Mouse (Mus musculus) frontal cortex, postnatal 10 days (tissue): ENCODE results near the gene Elof1.
"Not testable (repeated sequence)": the region's sequence is repeated elsewhere in the genome, so short reads cannot be mapped to it uniquely, and the experiment has no call there.

Experiments
- DNase-seq, 2 experiments: peaks; one replicate each; pipeline ENCODE4 v3.0.0; 2022; ENCODE audit warnings: low spot score in 2 of 2, mixed read lengths in 1 of 2

The Elof1 gene

DNA sequence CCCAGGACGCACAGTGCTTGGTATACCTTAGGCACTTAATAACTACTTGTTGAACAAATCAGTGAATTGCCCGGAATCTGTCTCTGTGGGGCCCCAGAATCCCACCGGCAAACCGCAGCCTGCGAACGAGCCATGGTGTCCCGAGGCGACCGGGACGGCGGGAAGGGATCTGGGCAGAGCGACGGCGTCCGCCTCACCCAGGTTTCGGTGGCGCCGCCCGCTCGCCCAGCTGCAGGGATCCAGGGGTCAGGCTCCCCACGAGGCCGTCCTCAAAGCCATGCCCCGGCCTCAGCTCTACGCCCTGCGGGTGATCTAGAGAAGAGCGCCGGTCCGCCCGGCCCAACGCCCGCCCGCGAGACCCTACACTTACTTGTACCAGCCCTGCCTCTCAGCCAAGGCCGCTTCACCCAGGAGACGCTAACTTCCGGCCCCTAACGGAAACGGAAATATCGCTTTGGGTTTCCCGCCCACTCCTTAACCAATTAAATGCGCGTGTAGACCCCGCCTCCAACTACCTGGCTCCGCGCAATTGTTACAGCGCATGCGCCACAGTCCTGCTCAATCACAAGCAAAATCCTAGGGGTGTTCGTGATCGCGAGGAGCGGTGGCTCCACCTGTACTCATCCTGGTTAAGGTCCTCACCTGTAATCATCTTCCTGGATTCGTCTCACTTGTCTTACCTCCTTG lies at the start of gene Elof1:
Gene Elof1, minus strand, starts transcription at position 433 of the 687 bp plus-strand sequence.
- peak; percentile 91 to 92 for DNase-seq

GRCm38 (mm10) chr9:22166686-22167085 lies 49.7 kb upstream of the Elof1 start:
- DNase-seq: no peak

- DNase-seq: no peak
Observed at GRCm38 (mm10) chr9:22165964-22166363, 49.0 kb upstream of the Elof1 start.

GRCm38 (mm10) chr9:22164711-22165668 lies 48.0 kb upstream of the Elof1 start:
- peak; percentile 27 to 43 for DNase-seq

- DNase-seq: no peak
Observed at GRCm38 (mm10) chr9:22162912-22163311, 45.9 kb upstream of the Elof1 start.

- no peak for DNase-seq
Observed at GRCm38 (mm10) chr9:22162305-22162704, 45.3 kb upstream of the Elof1 start.

DNA sequence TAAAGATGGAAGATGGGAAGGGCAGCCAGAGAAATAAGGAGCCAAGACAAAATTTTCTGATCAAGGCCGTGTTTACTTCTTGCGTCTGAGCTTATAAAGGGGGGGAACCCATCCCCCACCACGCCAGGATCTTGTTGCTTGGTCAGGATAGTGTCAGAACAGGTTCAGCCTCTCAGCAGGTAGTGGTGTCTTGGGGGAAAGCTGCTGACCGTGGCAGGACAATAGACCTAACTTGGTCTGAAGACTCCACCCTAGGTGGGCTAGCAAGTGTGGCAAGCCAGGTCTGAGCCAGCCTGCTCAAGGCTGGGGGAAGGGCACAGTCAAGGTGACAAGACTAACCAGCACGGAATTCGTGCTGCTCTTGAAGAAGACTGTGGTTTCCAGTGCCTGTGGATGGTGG lies 44.3 kb upstream of the Elof1 start:
- no peak for DNase-seq

DNA sequence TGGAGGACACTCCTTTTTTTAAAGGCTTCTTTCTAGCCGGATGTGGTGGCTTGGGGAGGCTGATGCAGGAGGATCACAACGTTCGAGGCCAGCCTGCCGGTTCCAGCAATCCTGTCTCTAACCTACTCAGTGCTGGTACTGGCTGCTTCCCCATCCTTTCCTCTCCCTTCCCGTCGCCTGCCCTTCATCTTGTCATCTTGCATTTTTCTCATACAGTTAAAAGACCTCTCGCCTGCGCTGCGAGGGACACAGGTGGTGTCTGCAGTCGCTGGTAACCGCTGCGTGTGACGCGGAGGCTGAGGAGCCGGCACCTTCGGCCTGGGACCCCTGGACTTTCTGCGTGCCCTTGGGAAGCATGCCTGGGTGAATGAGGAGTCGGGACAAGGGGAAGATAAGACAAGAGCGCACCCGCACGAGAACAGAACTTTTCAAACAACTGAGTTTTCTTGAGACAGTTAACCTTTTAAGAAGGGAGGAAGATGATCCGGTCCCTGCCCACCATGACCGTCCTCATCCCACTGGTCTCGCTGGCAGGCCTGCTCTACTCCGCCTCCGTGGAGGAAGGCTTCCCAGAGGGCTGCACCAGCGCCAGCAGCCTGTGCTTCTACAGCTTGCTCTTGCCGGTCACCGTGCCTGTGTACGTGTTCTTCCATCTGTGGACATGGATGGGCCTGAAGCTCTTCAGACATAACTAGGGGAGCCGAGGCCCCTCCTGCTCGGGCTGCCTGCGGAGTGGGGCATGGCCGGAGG lies 40.7 kb upstream of the Elof1 start:
- DNase-seq: peak in 1 of 2 experiments; percentile 16

DNA sequence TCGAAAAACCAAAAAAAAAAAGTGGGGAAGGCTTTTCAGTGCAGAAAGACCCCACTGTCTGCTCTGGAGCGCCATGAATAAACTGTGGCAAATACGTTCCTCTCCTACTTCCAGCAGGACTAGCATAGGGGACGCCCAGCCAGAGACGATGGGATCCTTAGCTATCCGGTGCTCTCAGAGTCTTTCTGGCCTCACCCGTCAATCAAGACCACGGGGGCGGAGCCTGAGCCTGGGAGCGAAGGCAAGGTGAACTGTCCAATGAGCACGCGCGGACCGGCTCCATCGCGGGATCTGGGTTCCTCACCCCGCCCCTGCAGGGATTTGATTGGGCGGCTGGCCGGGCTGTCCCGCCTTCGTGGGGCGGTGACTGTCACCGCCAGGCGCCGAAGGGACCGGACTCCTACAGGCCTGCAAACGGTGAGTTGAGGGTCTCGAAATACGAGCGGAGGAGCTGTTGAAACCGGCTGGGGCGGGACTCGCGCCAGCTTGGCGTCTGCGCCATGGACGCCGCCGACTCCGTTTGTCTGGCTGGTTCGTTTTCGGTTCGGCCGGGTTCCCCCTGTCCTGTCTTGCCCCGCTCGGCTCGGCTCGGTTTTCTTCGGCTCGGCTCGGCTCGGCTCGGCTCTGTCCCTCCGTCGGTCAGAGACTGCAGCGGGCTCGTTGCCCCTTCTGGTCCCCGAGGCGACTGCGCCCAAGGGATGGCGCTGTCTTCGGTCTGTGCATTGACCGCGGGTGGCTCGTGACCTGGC lies 39.7 kb upstream of the Elof1 start, which contains the start of gene Pigyl:
Gene Pigyl, plus strand, starts transcription at position 350 of the 749 bp plus-strand sequence.
- DNase-seq: peak; percentile 97 to 98

DNA sequence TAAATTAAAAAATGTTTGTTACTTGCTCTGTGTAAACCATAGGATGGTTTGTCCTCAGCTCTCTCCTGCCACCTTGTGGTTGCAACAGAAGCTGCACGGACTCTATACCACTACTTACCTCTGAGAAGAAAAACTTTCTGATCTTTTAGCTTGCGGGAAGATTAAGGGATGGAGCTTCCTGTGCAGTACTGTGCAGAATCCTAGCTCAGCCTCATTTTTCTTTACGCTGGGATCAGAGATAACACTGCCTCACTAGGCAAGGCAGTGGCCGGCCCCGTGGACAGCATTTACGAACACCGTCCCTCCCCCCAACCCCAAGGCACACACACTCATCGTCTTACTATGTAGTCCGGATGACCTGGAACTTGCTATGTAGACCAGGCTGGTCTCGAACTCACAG lies 38.6 kb upstream of the Elof1 start:
- peak in 1 of 2 experiments; percentile 63 for DNase-seq

DNA sequence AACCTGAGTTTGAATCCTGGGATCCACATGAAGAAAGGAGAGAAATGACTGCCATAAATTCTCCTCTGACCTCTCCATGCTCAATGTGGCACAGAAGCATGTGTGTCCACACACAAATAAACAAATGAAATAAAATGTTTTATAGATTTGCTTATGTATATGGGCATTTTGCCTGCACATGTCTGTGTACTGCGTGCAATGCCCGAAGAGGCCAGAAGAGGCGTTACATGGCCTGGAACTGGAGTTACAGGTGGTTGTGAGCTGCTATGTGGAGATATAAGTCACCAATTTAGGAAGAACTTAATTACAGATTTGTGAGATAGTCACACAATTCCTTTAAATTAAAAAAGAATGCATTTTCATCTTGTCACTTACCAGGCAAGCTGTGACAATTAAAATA lies 36.8 kb upstream of the Elof1 start:
- no peak for DNase-seq

DNA sequence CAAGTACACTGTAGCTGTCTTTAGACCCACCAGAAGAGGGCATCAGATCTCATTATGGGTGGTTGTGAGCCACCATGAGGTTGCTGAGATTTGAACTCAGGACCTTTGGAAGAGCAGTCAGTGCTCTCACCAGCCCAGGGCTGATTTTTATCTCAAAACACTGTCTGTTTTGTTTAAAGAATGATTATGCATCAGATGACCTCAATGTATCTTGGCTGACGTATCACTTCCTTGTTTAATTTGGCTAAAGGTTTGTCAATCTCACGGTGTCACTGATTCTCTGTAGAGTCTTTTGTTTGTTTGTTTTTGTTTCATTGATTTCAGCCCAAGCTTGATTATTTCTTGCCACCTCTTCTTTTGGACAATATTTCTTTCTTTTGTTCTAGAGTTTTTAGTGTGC lies 34.0 kb upstream of the Elof1 start:
- DNase-seq: no peak

DNA sequence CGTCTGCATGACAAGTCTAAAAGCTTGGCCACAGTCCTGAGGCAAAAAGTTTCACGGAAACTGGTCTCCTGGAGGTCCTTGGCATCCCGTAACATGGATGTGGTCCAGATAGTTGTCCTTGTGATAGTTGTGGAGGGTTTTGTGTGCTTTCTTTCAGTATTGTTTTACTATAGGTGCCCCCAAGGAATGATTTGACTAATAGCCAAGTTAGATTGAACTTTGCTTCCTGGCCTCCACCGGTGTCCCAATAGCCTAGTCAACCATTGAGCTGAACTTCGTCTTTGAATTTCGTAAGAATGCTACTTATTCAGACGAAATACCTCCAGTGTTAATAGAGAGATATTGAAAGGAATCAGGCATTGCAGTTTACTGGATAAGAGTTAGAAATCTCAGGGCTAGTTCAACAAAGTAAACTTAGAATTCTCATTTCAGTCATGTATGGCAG lies 33.3 kb upstream of the Elof1 start:
- not testable (repeated sequence) for DNase-seq

- DNase-seq: no peak
Observed at GRCm38 (mm10) chr9:22149426-22150248, 32.7 kb upstream of the Elof1 start.

- no peak for DNase-seq
Observed at GRCm38 (mm10) chr9:22144304-22144965, 27.5 kb upstream of the Elof1 start.

DNA sequence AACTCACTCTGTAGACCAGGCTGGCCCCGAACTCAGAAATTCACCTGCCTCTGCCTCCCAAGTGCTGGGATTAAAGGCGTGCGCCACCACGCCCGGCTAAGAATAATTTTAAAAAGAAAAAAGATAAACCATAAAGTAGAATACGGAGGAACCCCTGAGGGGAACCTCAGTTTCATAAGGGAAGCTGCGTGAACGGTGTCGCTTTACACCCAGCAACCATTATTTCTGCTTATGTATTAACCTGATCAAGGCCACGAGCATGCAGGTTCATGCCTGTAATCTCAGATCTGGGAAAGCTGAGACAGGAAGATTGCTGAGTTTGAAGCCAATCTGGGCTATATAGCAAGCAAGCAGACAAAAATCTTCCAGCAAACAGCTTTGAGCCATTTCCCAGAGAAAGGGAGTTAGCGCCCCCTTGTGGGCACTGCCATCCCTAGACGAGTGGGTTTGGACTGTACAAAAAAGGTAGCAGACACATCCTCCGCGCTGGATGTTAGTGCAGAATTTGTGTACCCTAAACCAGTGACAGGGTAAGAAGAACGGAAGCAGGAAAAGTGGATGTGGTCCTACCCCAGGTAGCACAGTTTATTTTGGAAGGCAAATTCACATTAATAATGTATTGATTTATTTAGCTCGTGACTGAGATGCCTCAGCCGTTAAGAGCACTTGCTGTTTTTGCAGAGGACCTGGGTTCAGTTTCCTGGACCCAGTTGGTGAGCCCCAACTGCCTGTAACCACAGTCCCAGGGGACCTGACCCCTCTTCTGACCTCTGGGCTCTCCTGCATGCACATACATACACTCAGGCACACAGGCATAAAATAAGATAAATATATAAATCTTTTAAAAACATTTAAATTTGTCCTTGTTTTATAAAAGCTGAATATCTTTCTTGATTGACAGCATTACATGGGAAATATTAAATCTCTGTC lies 26.4 kb upstream of the Elof1 start:
- peak; percentile 59 to 82 for DNase-seq

DNA sequence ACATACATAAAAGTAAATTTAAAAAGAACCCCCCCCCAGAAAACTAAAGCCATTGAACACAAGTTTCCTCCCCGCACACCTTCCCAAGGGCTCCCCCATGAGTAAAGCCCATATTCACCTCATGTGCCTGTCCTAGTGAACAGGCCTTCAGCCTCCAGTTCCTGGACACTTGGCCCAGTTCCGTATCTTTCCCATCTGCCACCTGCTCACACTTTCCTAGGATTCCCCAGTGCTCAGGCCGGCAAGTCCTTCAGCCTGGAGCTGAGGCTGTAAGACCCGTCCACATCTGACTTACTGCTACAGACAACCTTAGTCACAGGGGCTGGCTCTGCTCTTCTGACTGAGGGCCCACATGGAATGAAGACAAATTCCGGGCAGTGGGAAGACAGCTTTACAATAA lies 22.8 kb upstream of the Elof1 start:
- no peak for DNase-seq

- DNase-seq: no peak
Observed at GRCm38 (mm10) chr9:22138480-22138879, 21.5 kb upstream of the Elof1 start.
